Comparison of ENCODE assay signal across 20 mouse cellular contexts in the genomic region with DNA sequence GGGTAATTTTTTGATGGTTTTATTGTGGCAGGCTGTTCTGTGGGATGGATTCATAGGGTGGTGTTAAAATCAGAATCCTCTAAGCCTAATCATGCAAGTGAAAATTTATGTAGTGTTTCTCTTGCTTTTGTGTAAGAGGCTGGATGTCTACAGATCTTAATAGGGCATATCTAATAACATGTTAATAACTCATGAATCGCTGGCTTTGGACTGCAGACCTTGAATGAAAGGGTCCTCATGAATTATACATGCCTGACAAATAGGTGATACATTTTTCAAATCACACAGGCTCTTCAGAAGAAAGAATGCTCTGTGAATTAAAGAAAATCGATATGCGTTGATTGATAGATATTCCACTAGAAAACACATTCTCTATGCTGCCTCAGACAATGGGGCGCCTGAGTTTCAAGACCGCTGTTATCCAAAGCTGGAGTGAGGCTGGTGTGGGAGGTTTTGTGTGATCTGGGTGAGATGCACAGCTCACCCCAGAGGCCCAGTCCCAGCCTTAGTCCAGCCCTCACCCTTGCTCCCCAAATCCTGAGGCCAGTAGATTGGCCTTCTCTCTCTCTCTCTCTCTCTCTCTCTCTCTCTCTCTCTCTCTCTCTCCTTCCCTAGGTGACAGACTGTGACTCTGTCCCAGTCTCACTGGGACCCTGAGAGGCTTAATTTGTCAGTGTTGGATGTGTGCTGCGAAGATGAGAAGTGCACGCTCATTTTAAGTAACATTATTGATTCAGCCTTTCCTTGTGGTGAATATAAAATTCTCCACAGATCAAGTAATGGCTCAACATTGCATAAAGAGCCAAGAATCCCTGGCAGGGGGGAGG.
DNase-seq lines count a peak whose midpoint lies in the region; ATAC-seq and TF ChIP-seq lines count a peak whose summit lies in the region.
"Had no signal": no experiment of that assay in that cellular context is flagged by ENCODE, and none has a peak within 500 bp of the region (broad histone marks: within the 10 kb centered on the region; RNA-seq: fewer than 3 reads in every experiment).

No protein-coding gene starts in this region.

- H3K9me3 ChIP-seq in midbrain, embryonic 10.5 days (replicated peaks): no peaks in the 10 kb centered on the region
- H3K9me3 ChIP-seq in midbrain, postnatal 0 days (ENCODE audit: low read length): no peaks in the 10 kb centered on the region
- no peaks in the 10 kb centered on the region for H3K9me3 ChIP-seq in hindbrain, embryonic 12.5 days (replicated peaks)
- H3K9me3 ChIP-seq in midbrain, embryonic 14.5 days (ENCODE audit: control insufficient read depth, low read length): no peaks in the 10 kb centered on the region
- H3K9me3 ChIP-seq: embryonic facial prominence, embryonic 12.5 days; stomach, embryonic 15.5 days had no signal

- WGBS in midbrain, embryonic 10.5 days: 88% methylated on average over 7 of the region's 7 CpGs
- 28% methylated on average over 7 of the region's 7 CpGs for WGBS in midbrain, postnatal 0 days
- WGBS in hindbrain, embryonic 12.5 days: 44% methylated on average over 7 of the region's 7 CpGs
- WGBS in midbrain, embryonic 14.5 days: 22% methylated on average over 7 of the region's 7 CpGs

- no peak overlapping the region for H3K9ac ChIP-seq in midbrain, postnatal 0 days (replicated peaks; ENCODE audit: low read length, poor library complexity, severe bottlenecking)
- H3K9ac ChIP-seq in hindbrain, embryonic 12.5 days: no peak overlapping the region
- H3K9ac ChIP-seq in midbrain, embryonic 14.5 days (replicated peaks; ENCODE audit: low read length): no peak overlapping the region
- H3K9ac ChIP-seq: embryonic facial prominence, embryonic 12.5 days; stomach, embryonic 15.5 days had no signal

- H3K27me3 ChIP-seq in midbrain, embryonic 10.5 days (ENCODE audit: low read depth, poor library complexity, severe bottlenecking): no peaks in the 10 kb centered on the region
- no peaks in the 10 kb centered on the region for H3K27me3 ChIP-seq in midbrain, postnatal 0 days (ENCODE audit: insufficient read depth, low read length)
- H3K27me3 ChIP-seq in hindbrain, embryonic 12.5 days: no peaks in the 10 kb centered on the region
- no peaks in the 10 kb centered on the region for H3K27me3 ChIP-seq in midbrain, embryonic 14.5 days (ENCODE audit: control insufficient read depth, insufficient read depth, low read length)
- H3K27me3 ChIP-seq: embryonic facial prominence, embryonic 12.5 days; stomach, embryonic 15.5 days had no signal

- TF ChIP-seq CTCF in midbrain, postnatal 0 days (IDR thresholded peaks at IDR 0.05): no peak

- peaks cover 7% of the 10 kb centered on the region; the same call in 1 of the 2 replicates for H3K4me1 ChIP-seq in midbrain, embryonic 10.5 days
- H3K4me1 ChIP-seq in midbrain, postnatal 0 days (ENCODE audit: insufficient read depth, low read length): no peaks in the 10 kb centered on the region
- H3K4me1 ChIP-seq in hindbrain, embryonic 12.5 days: peaks cover 7% of the 10 kb centered on the region
- peaks cover 8% of the 10 kb centered on the region; the same call in 1 of the 2 replicates for H3K4me1 ChIP-seq in midbrain, embryonic 14.5 days (ENCODE audit: control insufficient read depth, insufficient read depth, low read length)
- H3K4me1 ChIP-seq: embryonic facial prominence, embryonic 12.5 days; stomach, embryonic 15.5 days had no signal

- DNase-seq in midbrain, embryonic 10.5 days (ENCODE audit: low spot score): no peak
- DNase-seq in midbrain, postnatal 0 days (ENCODE audit: low spot score): no peak
- DNase-seq in midbrain, embryonic 14.5 days: peak; percentile 47
- DNase-seq in kidney, postnatal 36 days: no peak
- DNase-seq in spleen, postnatal 10 days (ENCODE audit: low spot score in 2 of 2): no peak
- no peak for DNase-seq in thymus, postnatal 10 days (ENCODE audit: low spot score in 2 of 2)
- DNase-seq: adrenal gland, postnatal 25 days; cerebellum, postnatal 10 days; gastrocnemius, postnatal 10 days; heart, postnatal 36 days; kidney, adult 18-20 months; kidney, postnatal 25 days; liver; lung, adult 18-20 months; lung, postnatal 36 days had no signal

- H3K4me2 ChIP-seq in midbrain, postnatal 0 days (ENCODE audit: low read depth, low read length, poor library complexity, severe bottlenecking): no peak overlapping the region
- no peak overlapping the region for H3K4me2 ChIP-seq in hindbrain, embryonic 12.5 days (replicated peaks)
- no peak overlapping the region for H3K4me2 ChIP-seq in midbrain, embryonic 14.5 days (ENCODE audit: low read length)
- H3K4me2 ChIP-seq: embryonic facial prominence, embryonic 12.5 days; heart, embryonic 11.5 days; stomach, embryonic 15.5 days had no signal

- no peak overlapping the region for H3K4me3 ChIP-seq in midbrain, embryonic 10.5 days
- no peak overlapping the region for H3K4me3 ChIP-seq in midbrain, postnatal 0 days (ENCODE audit: low read depth, low read length)
- no peak overlapping the region for H3K4me3 ChIP-seq in hindbrain, embryonic 12.5 days
- H3K4me3 ChIP-seq in midbrain, embryonic 14.5 days (replicated peaks; ENCODE audit: low read depth, low read length): no peak overlapping the region
- H3K4me3 ChIP-seq: embryonic facial prominence, embryonic 12.5 days; stomach, embryonic 15.5 days had no signal

- peak overlapping the region; percentile 59; the same call in 1 of the 2 replicates for H3K27ac ChIP-seq in midbrain, embryonic 10.5 days (replicated peaks)
- no peak overlapping the region for H3K27ac ChIP-seq in midbrain, postnatal 0 days (ENCODE audit: low read depth, low read length)
- H3K27ac ChIP-seq in hindbrain, embryonic 12.5 days: peak overlapping the region; percentile 80
- peak overlapping the region; percentile 65 for H3K27ac ChIP-seq in midbrain, embryonic 14.5 days (replicated peaks; ENCODE audit: low read depth, low read length)
- H3K27ac ChIP-seq: embryonic facial prominence, embryonic 12.5 days; stomach, embryonic 15.5 days had no signal

- H3K36me3 ChIP-seq in midbrain, embryonic 10.5 days: no peaks in the 10 kb centered on the region
- no peaks in the 10 kb centered on the region for H3K36me3 ChIP-seq in midbrain, postnatal 0 days (ENCODE audit: insufficient read depth, low read length)
- no peaks in the 10 kb centered on the region for H3K36me3 ChIP-seq in hindbrain, embryonic 12.5 days
- no peaks in the 10 kb centered on the region for H3K36me3 ChIP-seq in midbrain, embryonic 14.5 days (ENCODE audit: control insufficient read depth, insufficient read depth, low read length)
- H3K36me3 ChIP-seq: embryonic facial prominence, embryonic 12.5 days; stomach, embryonic 15.5 days had no signal

- no peak for ATAC-seq in midbrain, postnatal 0 days (ENCODE audit: low FRiP score)
- ATAC-seq in hindbrain, embryonic 12.5 days (ENCODE audit: low FRiP score): peak; percentile 86
- peak; percentile 48; the same call in 1 of the 2 replicates for ATAC-seq in midbrain, embryonic 14.5 days (ENCODE audit: low FRiP score, low TSS enrichment)
- ATAC-seq: CD4-positive, CD25-positive, alpha-beta regulatory T cell, adult 4 months had no signal
